In genomic region chr2:91229735-91230134, GRCm38 (mm10) we compare ENCODE assay signal across 24 mouse cellular contexts. TPM values are rescaled to one million over a fixed set of nuclear protein-coding genes. Genes with fewer than 3 reads are reported as not detected.
DNase-seq lines count a peak whose midpoint lies in the region; ATAC-seq lines count a peak whose summit lies in the region.
"Had no signal": no experiment of that assay in that cellular context is flagged by ENCODE, and none has a peak within 500 bp of the region (broad histone marks: within the 10 kb centered on the region; RNA-seq: fewer than 3 reads in every experiment).

No protein-coding gene starts in this region.

- no peak for DNase-seq in frontal cortex, postnatal 14 days (ENCODE audit: low spot score in 2 of 2)
- peak; percentile 45 to 54 for DNase-seq in left cerebral cortex, adult 18-20 months (ENCODE audit: low spot score in 2 of 2)
- no peak for DNase-seq in left cerebral cortex, postnatal 10 days (ENCODE audit: extremely low spot score in 1 of 2, low spot score in 2 of 2)
- DNase-seq in left cerebral cortex, adult 9 months (ENCODE audit: low spot score in 2 of 2) = peak; percentile 39 to 56
- peak; percentile 40 to 70 for DNase-seq in right cerebral cortex, postnatal 36 days (ENCODE audit: low spot score in 2 of 2)
- DNase-seq: adrenal gland, postnatal 10 days; cerebellum, adult 11 months; cerebellum, postnatal 10 days; gastrocnemius, postnatal 25 days; heart, adult 11 months; kidney, adult 2 months; kidney, postnatal 36 days; layer of hippocampus, postnatal 36 days; lung, postnatal 36 days; retina, postnatal 1 day; thymus, postnatal 14 days had no signal

- peak; percentile 95 for ATAC-seq in frontal cortex, adult (ENCODE audit: low TSS enrichment)
- ATAC-seq in monocyte, adult 5-6 weeks (replicated peaks; ENCODE audit: insufficient number of reproducible peaks, low FRiP score, low TSS enrichment, poor library complexity, severe bottlenecking) = no peak
- no peak for ATAC-seq in megakaryocyte, adult 5-6 weeks (ENCODE audit: poor library complexity, severe bottlenecking)
- ATAC-seq: forebrain, embryonic 14.5 days; hindbrain, postnatal 0 days; intestine, embryonic 15.5 days; midbrain, embryonic 13.5 days had no signal

- intact Hi-C loops in left cerebral cortex, postnatal 10 days (cut with DNase I) = no loop called here

RNA-seq across cellular contexts. Expression of gene Ddb2, which starts 7.0 kb away (rescaled TPM):
- total RNA-seq in left cerebral cortex, adult 18-20 months (2021) = 10 to 100 TPM; 10.9 to 13.5 TPM
- total RNA-seq in left cerebral cortex, postnatal 10 days (2021) = 10 to 100 TPM; 10.2 to 11.3 TPM
- total RNA-seq in monocyte, adult 5-6 weeks (2017) = 8.5 to 15.4 TPM (median 8.8 TPM) in 3 replicates
- 7.7 and 8.8 TPM in 2 replicates for total RNA-seq in megakaryocyte, adult 5-6 weeks (2015)
- 7.3 TPM in 2 replicates for total RNA-seq in megakaryocyte, adult 5-6 weeks (2017)

RNA-seq across cellular contexts. Expression of gene Pacsin3, which starts 26.0 kb away (rescaled TPM):
- 10 to 100 TPM; 45.6 to 46.1 TPM for total RNA-seq in left cerebral cortex, adult 18-20 months (2021)
- 10 to 100 TPM; 36.4 to 38.7 TPM for total RNA-seq in left cerebral cortex, postnatal 10 days (2021)
- 0.53 TPM in 1 of 3 replicates, not detected in the others for total RNA-seq in monocyte, adult 5-6 weeks (2017)
- total RNA-seq in megakaryocyte, adult 5-6 weeks (2015) = not detected in 2 replicates
- 0.29 TPM in 1 of 2 replicates, not detected in the other for total RNA-seq in megakaryocyte, adult 5-6 weeks (2017)
- total RNA-seq: common myeloid progenitor, adult 5-6 weeks had no signal

RNA-seq across cellular contexts. Expression of gene Acp2, which starts 27.1 kb away (rescaled TPM):
- 10 to 100 TPM; 49.5 TPM for total RNA-seq in left cerebral cortex, adult 18-20 months (2021)
- 10 to 100 TPM; 46.6 to 51.7 TPM for total RNA-seq in left cerebral cortex, postnatal 10 days (2021)
- total RNA-seq in monocyte, adult 5-6 weeks (2017) = 16.0 to 20.6 TPM (median 17.2 TPM) in 3 replicates
- 7.1 and 8.4 TPM in 2 replicates for total RNA-seq in megakaryocyte, adult 5-6 weeks (2015)
- 8.0 and 9.0 TPM in 2 replicates for total RNA-seq in megakaryocyte, adult 5-6 weeks (2017)

RNA-seq across cellular contexts. Expression of gene Nr1h3, which starts 27.1 kb away (rescaled TPM):
- 1 to 10 TPM; 3.5 to 3.6 TPM for total RNA-seq in left cerebral cortex, adult 18-20 months (2021)
- total RNA-seq in left cerebral cortex, postnatal 10 days (2021) = 1 to 10 TPM; 1.5 TPM
- 6.7 to 13.1 TPM (median 9.3 TPM) in 3 replicates for total RNA-seq in monocyte, adult 5-6 weeks (2017)
- 0.45 and 1.9 TPM in 2 replicates for total RNA-seq in megakaryocyte, adult 5-6 weeks (2015)
- total RNA-seq in megakaryocyte, adult 5-6 weeks (2017) = 1.5 and 2.2 TPM in 2 replicates

RNA-seq across cellular contexts. Expression of gene Arfgap2, which starts 35.0 kb away (rescaled TPM):
- total RNA-seq in left cerebral cortex, adult 18-20 months (2021) = 10 to 100 TPM; 70.0 to 72.7 TPM
- total RNA-seq in left cerebral cortex, postnatal 10 days (2021) = 10 to 100 TPM; 60.5 to 61.6 TPM
- 34.0 to 45.8 TPM (median 35.3 TPM) in 3 replicates for total RNA-seq in monocyte, adult 5-6 weeks (2017)
- total RNA-seq in megakaryocyte, adult 5-6 weeks (2015) = 24.7 and 27.2 TPM in 2 replicates
- total RNA-seq in megakaryocyte, adult 5-6 weeks (2017) = 26.9 and 27.1 TPM in 2 replicates

Comparison
In these comparisons a context has a peak if more than half of its experiments do, and no peak if none do; other contexts are left out.
1. DNase-seq: peak in left cerebral cortex, adult 18-20 months (2 of 2), left cerebral cortex, adult 9 months (2 of 2) and right cerebral cortex, postnatal 36 days (2 of 2); none in frontal cortex, postnatal 14 days (0 of 2) and left cerebral cortex, postnatal 10 days (0 of 2).
2. RNA of gene Pacsin3, which starts 26.0 kb away (total RNA-seq): 45.6 to 46.1 TPM in left cerebral cortex, adult 18-20 months and 36.4 to 38.7 TPM in left cerebral cortex, postnatal 10 days; 0.29 TPM in megakaryocyte, adult 5-6 weeks and 0.53 TPM in monocyte, adult 5-6 weeks; every median in the first group is over 10 times any median in the second.